Mouse (Mus musculus) spleen, adult 2 months (tissue): ENCODE results near the gene Maml2.

ENCODE experiments used
- CTCF ChIP-seq: fragments of 200-500 bp; IDR thresholded peaks from 2 replicates; pipeline ENCODE4 v1.5.1; 2011; ENCODE audit warnings: mild to moderate bottlenecking, inconsistent platforms; ENCODE audit not compliant: insufficient read depth, insufficient read length, insufficient replicate concordance; ENCODE audit errors: extremely low read depth
- POLR2A ChIP-seq: fragments of 200-500 bp; IDR thresholded peaks from 2 replicates; pipeline ENCODE4 v1.6.1; 2011; ENCODE audit warnings: low read depth, low read length, inconsistent platforms

GRCm38 (mm10) chr9:13565343-13566019 lies 267.7 kb downstream of the Maml2 start:
- TF ChIP-seq POLR2A (no peak), CTCF (no peak)
